Mouse (Mus musculus) heart, embryonic 13.5 days (tissue): Measurements from ENCODE around the gene Dram1. TPM values are rescaled to one million over a fixed set of nuclear protein-coding genes. Genes with fewer than 3 reads are reported as not detected.

Experiments
- ATAC-seq: fragments of 200-750 bp; cut with Nextera tagmentation; 2 replicates; pipeline ENCODE4 v1.8.0; 2017; ENCODE audit warnings: moderate TSS enrichment; ENCODE audit not compliant: insufficient number of reproducible peaks, low FRiP score, low TSS enrichment; ENCODE audit errors: extremely low read depth
- H3K27ac ChIP-seq: fragments of 300-500 bp; sonication (generic); replicated peaks from 2 replicates; pipeline ENCODE4 v1.5.1; 2015; ENCODE audit warnings: moderate library complexity, mild to moderate bottlenecking, inconsistent platforms
- H3K27me3 ChIP-seq: fragments of 300-500 bp; sonication (generic); replicated peaks from 2 replicates; pipeline ENCODE4 v1.6.1; 2015; ENCODE audit warnings: mild to moderate bottlenecking, inconsistent platforms
- H3K36me3 ChIP-seq: fragments of 300-500 bp; sonication (generic); 2 replicates; pipeline ENCODE4 v1.6.1; 2015; ENCODE audit warnings: mild to moderate bottlenecking, inconsistent platforms
- H3K4me1 ChIP-seq: fragments of 300-500 bp; sonication (generic); 2 replicates; pipeline ENCODE4 v1.6.1; 2015; ENCODE audit warnings: inconsistent platforms
- H3K4me2 ChIP-seq: fragments of 300-500 bp; sonication (generic); 2 replicates; pipeline ENCODE4 v1.6.1; 2015; ENCODE audit warnings: inconsistent platforms, mild to moderate bottlenecking, moderate library complexity
- H3K4me3 ChIP-seq: fragments of 300-500 bp; sonication (generic); 2 replicates; pipeline ENCODE4 v1.5.1; 2015; ENCODE audit warnings: moderate library complexity, mild to moderate bottlenecking, inconsistent platforms
- H3K9ac ChIP-seq: fragments of 300-500 bp; sonication (generic); 2 replicates; pipeline ENCODE4 v1.6.1; 2015; ENCODE audit warnings: inconsistent platforms, mild to moderate bottlenecking, moderate library complexity
- H3K9me3 ChIP-seq: fragments of 300-500 bp; sonication (generic); 2 replicates; pipeline ENCODE4 v1.6.1; 2016; ENCODE audit warnings: inconsistent platforms
- WGBS: fragments of 180-500 bp; shearing (Covaris S2); methylation state at CpG from one replicate; pipeline ENCODE4 v1.1.7; 2015; ENCODE audit warnings: mixed read lengths; 5-methylcytosine and 5-hydroxymethylcytosine counted together
- polyA plus RNA-seq: library from polyadenylated mRNA; unstranded; fragments of >200 nt; fragmentation: Nextera tagmentation; extraction: Ambion mirVana; gene quantifications from 2 replicates; pipeline ENCODE4 v1.2.1, GENCODE M21; 2015

The Dram1 gene
- 1.2 and 1.4 TPM in 2 replicates for polyA plus RNA-seq

DNA sequence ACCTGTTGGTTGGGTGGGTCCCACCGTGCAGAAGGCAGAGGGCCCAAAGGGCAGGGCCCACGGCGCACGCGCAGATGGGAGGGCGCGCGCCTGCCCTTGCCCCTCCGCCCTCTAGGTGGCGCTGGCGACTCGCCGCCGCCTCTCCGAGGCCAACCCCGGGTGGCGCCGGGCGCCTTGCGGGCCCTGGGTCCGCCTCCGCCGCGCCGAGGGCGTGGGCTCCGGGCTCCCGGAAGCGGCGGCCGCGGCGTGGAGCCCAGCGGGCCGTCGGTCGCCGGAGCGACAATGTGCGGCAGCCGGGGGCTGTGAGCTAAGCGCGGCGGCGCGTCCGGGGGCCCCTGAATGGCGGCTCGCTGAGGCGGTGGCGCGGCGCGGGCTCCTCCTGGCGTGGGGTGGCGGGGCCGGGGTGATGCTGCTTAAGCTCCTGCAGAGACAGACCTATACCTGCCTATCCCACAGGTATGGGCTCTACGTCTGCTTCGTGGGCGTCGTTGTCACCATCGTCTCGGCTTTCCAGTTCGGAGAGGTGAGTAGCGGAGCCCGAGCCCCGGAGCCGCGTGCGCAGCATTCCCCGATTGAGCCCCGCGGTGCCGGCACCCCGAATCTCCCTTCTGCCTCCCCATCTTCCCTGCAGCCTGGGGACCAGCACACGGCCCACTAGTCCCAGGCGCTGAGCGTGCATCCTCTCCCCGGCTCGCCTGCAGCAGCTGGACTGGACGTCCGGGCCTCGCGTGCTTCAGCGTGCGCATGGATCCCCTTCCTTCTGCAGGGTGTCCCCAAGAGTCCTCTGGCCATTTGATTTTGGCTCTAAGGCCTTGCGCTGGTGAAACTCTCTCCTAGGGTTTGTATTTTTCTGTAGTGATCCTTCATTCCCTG lies at the start of gene Dram1, which contains the start of gene Gnptab:
Gene Dram1 (minus strand): TSS at position 68 of the 873 bp plus-strand sequence.
Gene Gnptab (plus strand): TSS at position 120 of the 873 bp plus-strand sequence.
- Histone ChIP-seq H3K36me3 (no peaks in the 10 kb centered on the region), H3K27ac (peak within 1 kb of the TSS; percentile 63), H3K4me3 (peak within 1 kb of the TSS; percentile 88), H3K9ac (peak within 1 kb of the TSS; percentile 89), H3K4me1 (peaks cover 45% of the 10 kb centered on the region), H3K9me3 (no peaks in the 10 kb centered on the region), H3K4me2 (peak within 1 kb of the TSS; percentile 98), H3K27me3 (peaks cover 10% of the 10 kb centered on the region; the same call in 1 of the 2 replicates)
- peak; percentile 79 for ATAC-seq
- WGBS = under 1% methylated on average over 87 of the region's 87 CpGs

GRCm38 (mm10) chr10:88427998-88428397 lies 49.1 kb upstream of the Dram1 start:
- Histone ChIP-seq H3K27me3 (no peaks in the 10 kb centered on the region), H3K9me3 (no peaks in the 10 kb centered on the region), H3K27ac (no peak overlapping the region), H3K4me3 (no peak overlapping the region), H3K4me1 (no peaks in the 10 kb centered on the region), H3K36me3 (peaks cover 34% of the 10 kb centered on the region), H3K4me2 (no peak overlapping the region), H3K9ac (no peak overlapping the region)
- no peak for ATAC-seq
- WGBS = 90% methylated on average over 6 of the region's 6 CpGs

- Histone ChIP-seq H3K9ac (no peak overlapping the region), H3K4me1 (no peaks in the 10 kb centered on the region), H3K4me3 (no peak overlapping the region), H3K27ac (no peak overlapping the region), H3K4me2 (no peak overlapping the region), H3K9me3 (no peaks in the 10 kb centered on the region), H3K36me3 (peaks cover 31% of the 10 kb centered on the region), H3K27me3 (no peaks in the 10 kb centered on the region)
- no peak for ATAC-seq
- WGBS = 52% methylated on average over 5 of the region's 5 CpGs
Measured at GRCm38 (mm10) chr10:88426896-88427295, 48.0 kb upstream of the Dram1 start.

- Histone ChIP-seq H3K36me3 (peaks cover 28% of the 10 kb centered on the region), H3K4me1 (peaks cover 5% of the 10 kb centered on the region), H3K4me3 (no peak overlapping the region), H3K9me3 (no peaks in the 10 kb centered on the region), H3K4me2 (no peak overlapping the region), H3K27ac (no peak overlapping the region), H3K9ac (no peak overlapping the region), H3K27me3 (no peaks in the 10 kb centered on the region)
- no peak for ATAC-seq
- 93% methylated on average over 2 of the region's 2 CpGs for WGBS
Measured at GRCm38 (mm10) chr10:88426158-88426816, 47.4 kb upstream of the Dram1 start.

DNA sequence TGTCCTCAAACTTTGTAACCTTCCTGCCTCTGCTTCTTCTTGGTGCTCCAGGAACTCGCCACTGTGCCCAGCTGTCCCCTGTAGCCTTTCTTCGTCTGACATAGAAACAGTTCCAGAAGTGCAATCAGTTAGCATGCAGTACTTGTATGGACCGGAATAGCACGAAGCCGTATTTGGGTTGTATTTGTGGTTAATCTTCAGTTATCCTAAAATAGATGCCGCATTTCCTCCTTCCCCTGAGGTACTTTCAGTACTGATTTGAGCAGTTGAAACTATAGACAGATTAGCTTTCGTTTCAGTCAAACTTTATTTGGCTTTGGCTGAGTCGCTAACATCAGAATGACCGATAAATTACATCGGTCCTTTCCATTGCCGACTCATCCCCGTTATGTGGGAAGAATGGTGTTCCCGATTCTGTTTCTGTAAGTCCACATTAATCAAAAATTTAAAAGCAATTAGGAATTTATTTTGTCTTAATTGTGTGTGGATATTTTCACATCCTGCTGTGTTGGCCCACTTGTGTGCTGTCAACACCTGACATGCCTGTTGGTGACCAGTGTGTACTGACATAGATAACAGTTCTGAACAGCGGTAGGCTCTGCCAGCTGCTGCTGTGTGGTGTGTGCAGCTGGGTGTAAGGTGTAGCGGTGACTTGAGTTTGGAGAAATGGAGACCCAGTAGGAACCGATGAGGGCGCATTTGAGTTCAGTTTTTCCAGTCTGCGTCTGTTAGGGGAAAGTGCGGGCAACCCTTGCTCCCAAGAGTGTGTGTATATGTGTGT lies 42.0 kb upstream of the Dram1 start:
- Histone ChIP-seq H3K27me3 (no peaks in the 10 kb centered on the region), H3K9me3 (no peaks in the 10 kb centered on the region), H3K9ac (no peak overlapping the region), H3K27ac (no peak overlapping the region), H3K36me3 (peaks cover 36% of the 10 kb centered on the region), H3K4me2 (no peak overlapping the region), H3K4me3 (no peak overlapping the region), H3K4me1 (peaks cover 13% of the 10 kb centered on the region)
- no peak for ATAC-seq
- WGBS = 73% methylated on average over 19 of the region's 19 CpGs

DNA sequence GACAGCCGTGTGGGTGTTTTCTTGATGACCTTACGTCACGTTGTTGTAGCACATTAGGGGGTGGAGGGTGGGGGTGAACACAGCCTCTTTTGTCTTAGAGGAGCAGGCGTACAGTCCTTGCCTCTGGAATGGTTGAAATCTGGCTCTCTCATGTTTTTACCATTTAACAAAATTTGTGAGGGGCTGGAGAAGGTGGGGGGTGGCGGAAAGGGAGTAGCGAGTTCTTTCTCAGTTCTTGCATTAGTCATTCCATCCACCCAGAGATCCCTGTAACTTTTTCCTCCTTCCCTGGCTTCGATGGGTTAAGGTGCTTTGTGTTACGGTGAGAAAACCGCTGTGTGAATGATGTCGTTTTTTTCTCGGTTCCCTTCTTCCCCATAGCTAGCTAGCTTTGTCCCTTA lies 41.3 kb upstream of the Dram1 start:
- ATAC-seq = no peak
- H3K4me1 ChIP-seq = peaks cover 13% of the 10 kb centered on the region
- H3K4me2 ChIP-seq = no peak overlapping the region
- no peaks in the 10 kb centered on the region for H3K27me3 ChIP-seq
- no peak overlapping the region for H3K4me3 ChIP-seq
- no peak overlapping the region for H3K27ac ChIP-seq
- 77% methylated on average over 11 of the region's 11 CpGs for WGBS
- H3K9ac ChIP-seq = no peak overlapping the region
- no peaks in the 10 kb centered on the region for H3K9me3 ChIP-seq
- H3K36me3 ChIP-seq = peaks cover 43% of the 10 kb centered on the region

- Histone ChIP-seq H3K27ac (no peak overlapping the region), H3K36me3 (peaks cover 45% of the 10 kb centered on the region), H3K4me1 (peaks cover 13% of the 10 kb centered on the region), H3K4me2 (no peak overlapping the region), H3K4me3 (no peak overlapping the region), H3K27me3 (no peaks in the 10 kb centered on the region), H3K9me3 (no peaks in the 10 kb centered on the region), H3K9ac (no peak overlapping the region)
- no peak for ATAC-seq
- 83% methylated on average over 5 of the region's 5 CpGs for WGBS
Measured at GRCm38 (mm10) chr10:88417686-88418085, 38.8 kb upstream of the Dram1 start.

- no peaks in the 10 kb centered on the region for H3K9me3 ChIP-seq
- H3K36me3 ChIP-seq = peaks cover 26% of the 10 kb centered on the region
- H3K27me3 ChIP-seq = no peaks in the 10 kb centered on the region
- no peak overlapping the region for H3K27ac ChIP-seq
- no peak overlapping the region for H3K4me2 ChIP-seq
- no peak for ATAC-seq
- H3K4me3 ChIP-seq = no peak overlapping the region
- no peak overlapping the region for H3K9ac ChIP-seq
- 76% methylated on average over 17 of the region's 17 CpGs for WGBS
- H3K4me1 ChIP-seq = peaks cover 20% of the 10 kb centered on the region
Measured at GRCm38 (mm10) chr10:88412290-88412995, 33.6 kb upstream of the Dram1 start.

DNA sequence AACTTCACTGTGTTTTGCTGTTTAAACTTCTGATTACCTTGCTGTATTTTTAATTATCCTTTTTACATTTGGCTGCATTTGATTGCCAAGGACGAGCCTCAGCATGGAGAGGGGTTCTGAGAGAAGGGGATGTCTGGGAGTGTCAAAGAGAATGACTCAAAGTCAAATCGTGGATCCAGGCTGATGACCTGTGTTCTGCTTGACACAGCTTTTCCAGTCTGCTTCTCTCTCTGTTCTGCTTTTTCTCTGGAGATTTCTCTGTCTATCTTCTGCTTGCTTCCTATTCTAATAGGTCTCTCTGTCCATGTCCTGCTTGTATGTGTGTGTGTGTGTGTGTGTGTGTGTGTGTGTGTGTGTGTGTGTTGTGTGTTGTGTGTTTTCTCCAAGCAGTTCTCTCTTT lies 30.9 kb upstream of the Dram1 start:
- no peak overlapping the region for H3K4me2 ChIP-seq
- H3K4me3 ChIP-seq = no peak overlapping the region
- peaks cover 25% of the 10 kb centered on the region for H3K4me1 ChIP-seq
- H3K36me3 ChIP-seq = peaks cover 5% of the 10 kb centered on the region; the same call in 1 of the 2 replicates
- WGBS = 55% methylated on average over 2 of the region's 2 CpGs
- no peaks in the 10 kb centered on the region for H3K27me3 ChIP-seq
- H3K27ac ChIP-seq = no peak overlapping the region
- H3K9me3 ChIP-seq = no peaks in the 10 kb centered on the region
- ATAC-seq = no peak
- H3K9ac ChIP-seq = no peak overlapping the region

DNA sequence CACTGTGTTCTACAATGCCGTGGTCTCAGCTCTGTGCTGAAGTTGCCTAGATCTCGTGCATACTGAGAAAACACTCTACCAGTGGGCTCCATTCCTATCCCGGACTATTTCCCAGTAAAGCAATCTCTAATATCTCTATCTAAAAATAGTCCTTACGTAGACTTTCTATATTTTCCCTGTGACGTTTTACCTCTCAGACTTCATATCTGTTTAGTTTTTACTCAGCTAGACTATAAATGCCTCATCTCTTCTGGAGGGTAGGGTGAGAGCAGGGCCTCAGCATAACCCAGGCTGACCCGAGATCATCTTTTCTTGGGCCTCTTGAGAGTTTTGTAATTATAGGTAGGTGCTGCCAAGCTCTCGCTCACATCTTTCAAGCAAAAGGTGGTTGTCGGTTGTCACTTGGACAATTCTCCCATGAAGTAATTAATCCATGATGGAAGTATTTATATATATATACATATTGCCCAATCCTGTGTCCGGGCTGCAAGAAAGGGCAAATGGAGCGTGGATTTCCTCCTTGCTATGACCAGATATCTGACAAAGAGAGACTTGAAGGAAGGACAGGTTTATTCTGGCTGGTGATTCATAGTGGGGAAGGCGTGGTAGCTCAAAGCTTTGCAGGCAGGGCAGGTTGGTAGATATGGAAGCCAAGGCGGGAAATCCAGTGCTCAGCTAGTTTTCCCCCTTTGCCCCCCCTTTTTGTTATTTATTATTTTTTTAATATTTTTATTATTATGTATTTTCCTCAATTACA lies 29.2 kb upstream of the Dram1 start:
- no peak overlapping the region for H3K4me2 ChIP-seq
- no peaks in the 10 kb centered on the region for H3K27me3 ChIP-seq

More for the DNA sequence above, 29.2 kb upstream of the Dram1 start:
- Histone ChIP-seq H3K9me3 (no peaks in the 10 kb centered on the region), H3K36me3 (no peaks in the 10 kb centered on the region), H3K27ac (no peak overlapping the region), H3K4me1 (peaks cover 25% of the 10 kb centered on the region), H3K9ac (no peak overlapping the region), H3K4me3 (no peak overlapping the region)
- 76% methylated on average over 12 of the region's 12 CpGs for WGBS
- no peak for ATAC-seq
